Comparison of ENCODE assay signal across 10 mouse cellular contexts in genomic region chr7:98158481-98158880, GRCm38 (mm10). TPM values are rescaled to one million over a fixed set of nuclear protein-coding genes. Genes with fewer than 3 reads are reported as not detected.
DNase-seq lines count a peak whose midpoint lies in the region; ATAC-seq lines count a peak whose summit lies in the region.
"Had no signal": no experiment of that assay in that cellular context is flagged by ENCODE, and none has a peak within 500 bp of the region (broad histone marks: within the 10 kb centered on the region; RNA-seq: fewer than 3 reads in every experiment).

No protein-coding gene starts in this region.

- H3K36me3 ChIP-seq in midbrain, embryonic 16.5 days (ENCODE audit: control insufficient read depth, insufficient read depth, low read length) = no peaks in the 10 kb centered on the region; the same call in 1 of the 2 replicates
- H3K36me3 ChIP-seq: midbrain, embryonic 10.5 days had no signal

- DNase-seq in R1 (ENCODE audit: low read depth, low spot score) = peak; percentile 50
- DNase-seq in forelimb bud, embryonic 11.5 days (ENCODE audit: low read depth, low spot score) = peak; percentile 29
- DNase-seq in kidney, postnatal 4 days = peak; percentile 72 to 82
- DNase-seq in lung, postnatal 25 days (ENCODE audit: low spot score) = peak; percentile 81
- DNase-seq in frontal cortex, postnatal 10 days (ENCODE audit: low spot score in 2 of 2) = no peak
- no peak for DNase-seq in layer of hippocampus, adult 11-12 months (ENCODE audit: low spot score)
- no peak for DNase-seq in adipocyte (ENCODE audit: low spot score)
- DNase-seq: heart, adult 11 months had no signal

- no peak for ATAC-seq in midbrain, embryonic 16.5 days

- WGBS in midbrain, embryonic 16.5 days = 62% methylated on average over 8 of the region's 8 CpGs

- no peaks in the 10 kb centered on the region for H3K27me3 ChIP-seq in midbrain, embryonic 16.5 days (ENCODE audit: control insufficient read depth, insufficient read depth, low read depth, low read length)

- H3K4me2 ChIP-seq in midbrain, embryonic 16.5 days (ENCODE audit: low read length) = no peak overlapping the region

- no peak overlapping the region for H3K27ac ChIP-seq in midbrain, embryonic 16.5 days (ENCODE audit: low read length)
- H3K27ac ChIP-seq: midbrain, embryonic 10.5 days had no signal

- no peak overlapping the region for H3K9ac ChIP-seq in midbrain, embryonic 16.5 days (ENCODE audit: low read depth, low read length)

- H3K4me1 ChIP-seq in midbrain, embryonic 16.5 days (ENCODE audit: control insufficient read depth, insufficient read depth, low read length) = peaks cover 9% of the 10 kb centered on the region; the same call in 1 of the 2 replicates

- H3K9me3 ChIP-seq in midbrain, embryonic 16.5 days (replicated peaks; ENCODE audit: control insufficient read depth, low read length, poor library complexity, severe bottlenecking) = no peaks in the 10 kb centered on the region
- H3K9me3 ChIP-seq: midbrain, embryonic 10.5 days had no signal

- no peak overlapping the region for H3K4me3 ChIP-seq in midbrain, embryonic 16.5 days (ENCODE audit: low read depth, low read length)
- H3K4me3 ChIP-seq: midbrain, embryonic 10.5 days had no signal

RNA-seq across cellular contexts. Expression of gene Omp, which starts 13.2 kb away (rescaled TPM):
- 0.35 TPM in 2 replicates for polyA plus RNA-seq in midbrain, embryonic 16.5 days (2015; fragmentation: Nextera tagmentation; extraction: Ambion mirVana)

RNA-seq across cellular contexts. Expression of gene Capn5, which starts 19.6 kb away (rescaled TPM):
- polyA plus RNA-seq in midbrain, embryonic 16.5 days (2015; fragmentation: Nextera tagmentation; extraction: Ambion mirVana) = 23.5 and 24.0 TPM in 2 replicates

RNA-seq across cellular contexts. Expression of gene Myo7a, which starts 39.2 kb away (rescaled TPM):
- 22.5 and 22.8 TPM in 2 replicates for polyA plus RNA-seq in midbrain, embryonic 16.5 days (2015; fragmentation: Nextera tagmentation; extraction: Ambion mirVana)

RNA-seq across cellular contexts. Expression of gene B3gnt6, which starts 40.8 kb away (rescaled TPM):
- 0.45 and 0.57 TPM in 2 replicates for polyA plus RNA-seq in midbrain, embryonic 16.5 days (2015; fragmentation: Nextera tagmentation; extraction: Ambion mirVana)

Comparison
In these comparisons a context has a peak if more than half of its experiments do, and no peak if none do; other contexts are left out.
1. DNase-seq: peak in R1 (single experiment), forelimb bud, embryonic 11.5 days (single experiment), kidney, postnatal 4 days (2 of 2) and lung, postnatal 25 days (single experiment); none in frontal cortex, postnatal 10 days (0 of 2), layer of hippocampus, adult 11-12 months (single experiment) and adipocyte (single experiment).